Mouse (Mus musculus) megakaryocyte, embryonic 14.5 days (primary cell): ENCODE data around the gene Mrps18b. TPM values are rescaled to one million over a fixed set of nuclear protein-coding genes. Genes with fewer than 3 reads are reported as not detected.
A peak's percentile ranks its signal among the peaks of the same experiment; 100 is the strongest.

Experiments
- H3K27me3 ChIP-seq: replicated peaks from 2 replicates; pipeline ENCODE3; 2012; ENCODE audit warnings: inconsistent platforms
- H3K36me3 ChIP-seq: replicated peaks from 2 replicates; pipeline ENCODE3; 2012; ENCODE audit warnings: low read length, inconsistent platforms, mixed read lengths
- H3K4me1 ChIP-seq: 2 replicates; pipeline ENCODE4 v1.6.1; 2012; ENCODE audit warnings: inconsistent platforms
- H3K4me3 ChIP-seq: replicated peaks from 2 replicates; pipeline ENCODE3; 2012; ENCODE audit warnings: moderate library complexity, mild to moderate bottlenecking, inconsistent platforms
- H3K9me3 ChIP-seq: 2 replicates; pipeline ENCODE4 v1.6.1; 2012; ENCODE audit warnings: inconsistent platforms
- FLI1 ChIP-seq: IDR thresholded peaks from 2 replicates; pipeline ENCODE4 v1.6.1; 2012; ENCODE audit warnings: low read length, inconsistent platforms, mixed read lengths
- GATA1 ChIP-seq: IDR thresholded peaks from 3 replicates; pipeline ENCODE4 v1.6.1; 2012; ENCODE audit warnings: mixed read lengths, low read length, inconsistent platforms, borderline replicate concordance
- polyA plus RNA-seq: library from polyadenylated mRNA; stranded (reverse); fragments of >175 nt; gene quantifications from 2 replicates; pipeline ENCODE4 v1.2.3, GENCODE M21; 2012; ENCODE audit warnings: low replicate concordance; ENCODE audit not compliant: insufficient read depth

The Mrps18b gene
- polyA plus RNA-seq, 1 experiment: 5.7 TPM

GRCm38 (mm10) chr17:35907609-35908008 is 8.6 kb downstream of the Mrps18b start:
- Histone ChIP-seq H3K4me1 (peaks cover 54% of the 10 kb centered on the region), H3K4me3 (no peak overlapping the region), H3K9me3 (no peaks in the 10 kb centered on the region), H3K36me3 (peaks cover 72% of the 10 kb centered on the region), H3K27me3 (no peaks in the 10 kb centered on the region)
- TF ChIP-seq GATA1 (no peak), FLI1 (no peak)

GRCm38 (mm10) chr17:35905587-35905986 is 10.6 kb downstream of the Mrps18b start:
- Histone ChIP-seq H3K27me3 (no peaks in the 10 kb centered on the region), H3K4me1 (peaks cover 61% of the 10 kb centered on the region), H3K9me3 (no peaks in the 10 kb centered on the region), H3K4me3 (no peak overlapping the region), H3K36me3 (peaks cover 68% of the 10 kb centered on the region)
- no peak for TF ChIP-seq FLI1
- TF ChIP-seq GATA1: no peak

- no peaks in the 10 kb centered on the region for H3K27me3 ChIP-seq
- peaks cover 61% of the 10 kb centered on the region for H3K4me1 ChIP-seq
- no peaks in the 10 kb centered on the region for H3K9me3 ChIP-seq
- H3K4me3 ChIP-seq: peak overlapping the region; percentile 15
- H3K36me3 ChIP-seq: peaks cover 80% of the 10 kb centered on the region
- TF ChIP-seq FLI1 (no peak), GATA1 (no peak)
Measured at GRCm38 (mm10) chr17:35903992-35904355, 12.2 kb downstream of the Mrps18b start.

GRCm38 (mm10) chr17:35903343-35903991 is 12.7 kb downstream of the Mrps18b start:
- Histone ChIP-seq H3K4me1 (peaks cover 57% of the 10 kb centered on the region), H3K4me3 (no peak overlapping the region), H3K9me3 (no peaks in the 10 kb centered on the region), H3K27me3 (no peaks in the 10 kb centered on the region), H3K36me3 (peaks cover 75% of the 10 kb centered on the region)
- TF ChIP-seq GATA1 (no peak), FLI1 (no peak)

- no peak overlapping the region for H3K4me3 ChIP-seq
- H3K36me3 ChIP-seq: peaks cover 61% of the 10 kb centered on the region
- H3K27me3 ChIP-seq: no peaks in the 10 kb centered on the region
- no peak for TF ChIP-seq GATA1
- no peak for TF ChIP-seq FLI1
- no peaks in the 10 kb centered on the region for H3K9me3 ChIP-seq
- peaks cover 75% of the 10 kb centered on the region for H3K4me1 ChIP-seq
Measured at GRCm38 (mm10) chr17:35900636-35901035, 15.6 kb downstream of the Mrps18b start.

- no peaks in the 10 kb centered on the region for H3K9me3 ChIP-seq
- H3K36me3 ChIP-seq: peaks cover 61% of the 10 kb centered on the region
- TF ChIP-seq GATA1 (no peak), FLI1 (no peak)
- H3K4me1 ChIP-seq: peaks cover 73% of the 10 kb centered on the region
- H3K27me3 ChIP-seq: no peaks in the 10 kb centered on the region
- H3K4me3 ChIP-seq: peak overlapping the region; percentile 95
Measured at GRCm38 (mm10) chr17:35897644-35898573, 18.3 kb downstream of the Mrps18b start.

- Histone ChIP-seq H3K4me3 (peak within 1 kb of the TSS; percentile 95), H3K27me3 (no peaks in the 10 kb centered on the region), H3K36me3 (peaks cover 64% of the 10 kb centered on the region), H3K4me1 (peaks cover 68% of the 10 kb centered on the region), H3K9me3 (no peaks in the 10 kb centered on the region)
- no peak for TF ChIP-seq GATA1
- no peak for TF ChIP-seq FLI1
Measured at GRCm38 (mm10) chr17:35896781-35897643, 19.2 kb downstream of the Mrps18b start, which contains the start of gene 2310061I04Rik. TSS of gene 2310061I04Rik (minus strand) at chr17:35897431.

- peaks cover 98% of the 10 kb centered on the region for H3K36me3 ChIP-seq
Measured at GRCm38 (mm10) chr17:35887725-35888124, 28.5 kb downstream of the Mrps18b start.

GRCm38 (mm10) chr17:35883777-35884176 is 32.4 kb downstream of the Mrps18b start:
- no peaks in the 10 kb centered on the region for H3K27me3 ChIP-seq
- no peak overlapping the region for H3K4me3 ChIP-seq
- H3K9me3 ChIP-seq: no peaks in the 10 kb centered on the region
- H3K4me1 ChIP-seq: peaks cover 46% of the 10 kb centered on the region
- TF ChIP-seq FLI1: no peak
- no peak for TF ChIP-seq GATA1
- peaks cover 79% of the 10 kb centered on the region for H3K36me3 ChIP-seq

More at GRCm38 (mm10) chr17:35887725-35888124, 28.5 kb downstream of the Mrps18b start:
- TF ChIP-seq GATA1: no peak
- no peak overlapping the region for H3K4me3 ChIP-seq
- H3K27me3 ChIP-seq: no peaks in the 10 kb centered on the region
- H3K9me3 ChIP-seq: no peaks in the 10 kb centered on the region
- H3K4me1 ChIP-seq: peaks cover 20% of the 10 kb centered on the region; the same call in 1 of the 2 replicates
